Mouse (Mus musculus) heart, adult 2 months (tissue): ENCODE results near the gene Nubp1.

Source experiments
- CTCF ChIP-seq: fragments of 200-600 bp; IDR thresholded peaks from 2 replicates; pipeline ENCODE4 v1.8.1; 2022; ENCODE audit warnings: antibody characterized with exemption, mild to moderate bottlenecking, moderate library complexity
- EP300 ChIP-seq: fragments of 200-500 bp; IDR thresholded peaks from 2 replicates; pipeline ENCODE4 v1.6.1; 2011; ENCODE audit warnings: low read depth, low read length, control low read depth; ENCODE audit not compliant: insufficient read depth
- POLR2A ChIP-seq: fragments of 200-500 bp; IDR thresholded peaks from 2 replicates; pipeline ENCODE4 v1.6.1; 2011; ENCODE audit warnings: mild to moderate bottlenecking, low read depth, low read length, control low read depth; ENCODE audit not compliant: insufficient read depth

GRCm38 (mm10) chr16:10448931-10449330 lies 37.2 kb downstream of the Nubp1 start:
- TF ChIP-seq POLR2A (no peak), CTCF (no peak), EP300 (no peak)
